Mouse (Mus musculus) layer of hippocampus, adult 2 months (tissue): ENCODE measurements around the gene Zc3h12c. TPM values are rescaled to one million over a fixed set of nuclear protein-coding genes. Genes with fewer than 3 reads are reported as not detected.

Source experiments
- DNase-seq, 2 experiments: peaks; one replicate each; pipeline ENCODE4 v3.0.0; 2022; ENCODE audit warnings: low spot score in 2 of 2
- H3K27ac ChIP-seq: fragments of 200-600 bp; 2 replicates; pipeline ENCODE4 v1.8.1; 2022
- H3K4me3 ChIP-seq: fragments of 200-600 bp; 2 replicates; pipeline ENCODE4 v1.8.1; 2022; ENCODE audit warnings: mild to moderate bottlenecking
- CTCF ChIP-seq: fragments of 200-600 bp; conservative IDR thresholded peaks from 2 replicates; pipeline ENCODE4 v1.8.1; 2022; ENCODE audit warnings: antibody characterized with exemption, mild to moderate bottlenecking, moderate library complexity
- total RNA-seq, 2 experiments: library from RNA; stranded (reverse); gene quantifications; 2 replicates each; pipeline ENCODE4 v1.2.3; 2021

The Zc3h12c gene
- total RNA-seq, 2 experiments from 2014 or later = 11.5 to 11.8 TPM

GRCm38 (mm10) chr9:52155417-52155816 is 13.0 kb downstream of the Zc3h12c start:
- DNase-seq = no peak
- Histone ChIP-seq H3K4me3 (no peak overlapping the region), H3K27ac (no peak overlapping the region)
- TF ChIP-seq CTCF = no peak

- no peak overlapping the region for H3K27ac ChIP-seq
- H3K4me3 ChIP-seq = no peak overlapping the region
- no peak for DNase-seq
- no peak for TF ChIP-seq CTCF
These were observed 14.1 kb downstream of the Zc3h12c start for GRCm38 (mm10) chr9:52154253-52154652.

GRCm38 (mm10) chr9:52152076-52152826 is 16.1 kb downstream of the Zc3h12c start:
- TF ChIP-seq CTCF = no peak
- Histone ChIP-seq H3K4me3 (no peak overlapping the region), H3K27ac (no peak overlapping the region)
- no peak for DNase-seq

GRCm38 (mm10) chr9:52149768-52150167 is 18.6 kb downstream of the Zc3h12c start:
- Histone ChIP-seq H3K4me3 (no peak overlapping the region), H3K27ac (peak overlapping the region; percentile 66)
- no peak for TF ChIP-seq CTCF
- no peak for DNase-seq

GRCm38 (mm10) chr9:52149286-52149685 is 19.1 kb downstream of the Zc3h12c start:
- peak overlapping the region; percentile 66 for H3K27ac ChIP-seq
- TF ChIP-seq CTCF = no peak
- DNase-seq = no peak
- H3K4me3 ChIP-seq = no peak overlapping the region; the same call in 1 of the 2 replicates

- TF ChIP-seq CTCF = no peak
- DNase-seq = no peak
- Histone ChIP-seq H3K4me3 (no peak overlapping the region; the same call in 1 of the 2 replicates), H3K27ac (peak overlapping the region; percentile 66)
These were observed 19.5 kb downstream of the Zc3h12c start for GRCm38 (mm10) chr9:52148831-52149230.

- DNase-seq = no peak
- peak overlapping the region; percentile 66; the same call in 1 of the 2 replicates for H3K27ac ChIP-seq
- H3K4me3 ChIP-seq = no peak overlapping the region
- no peak for TF ChIP-seq CTCF
These were observed 20.1 kb downstream of the Zc3h12c start for GRCm38 (mm10) chr9:52148311-52148710.

- Histone ChIP-seq H3K4me3 (no peak overlapping the region), H3K27ac (peak overlapping the region; percentile 80)
- no peak for TF ChIP-seq CTCF
- peak; percentile 32 to 35 for DNase-seq
These were observed 22.1 kb downstream of the Zc3h12c start for GRCm38 (mm10) chr9:52146241-52146640.

- no peak for TF ChIP-seq CTCF
- no peak for DNase-seq
These were observed 35.6 kb downstream of the Zc3h12c start for GRCm38 (mm10) chr9:52132771-52133170.

GRCm38 (mm10) chr9:52130348-52130747 is 38.0 kb downstream of the Zc3h12c start:
- H3K4me3 ChIP-seq = no peak overlapping the region
- peak; percentile 79 for TF ChIP-seq CTCF
- peak in 1 of 2 experiments; percentile 19 for DNase-seq
- H3K27ac ChIP-seq = no peak overlapping the region

More at GRCm38 (mm10) chr9:52132771-52133170, 35.6 kb downstream of the Zc3h12c start:
- no peak overlapping the region for H3K27ac ChIP-seq
- no peak overlapping the region for H3K4me3 ChIP-seq

GRCm38 (mm10) chr9:52125225-52125624 is 43.1 kb downstream of the Zc3h12c start:
- no peak for TF ChIP-seq CTCF
- Histone ChIP-seq H3K4me3 (no peak overlapping the region), H3K27ac (no peak overlapping the region)
- DNase-seq = no peak

- no peak for TF ChIP-seq CTCF
- no peak overlapping the region for H3K27ac ChIP-seq
- no peak for DNase-seq
- no peak overlapping the region for H3K4me3 ChIP-seq
These were observed 49.2 kb downstream of the Zc3h12c start for GRCm38 (mm10) chr9:52119212-52119611.

GRCm38 (mm10) chr9:52113091-52113490 is 55.3 kb downstream of the Zc3h12c start:
- no peak for DNase-seq
- TF ChIP-seq CTCF = no peak

GRCm38 (mm10) chr9:52110738-52111137 is 57.6 kb downstream of the Zc3h12c start:
- H3K27ac ChIP-seq = no peak overlapping the region
- DNase-seq = no peak
- no peak for TF ChIP-seq CTCF
- no peak overlapping the region for H3K4me3 ChIP-seq

More at GRCm38 (mm10) chr9:52113091-52113490, 55.3 kb downstream of the Zc3h12c start:
- Histone ChIP-seq H3K4me3 (no peak overlapping the region), H3K27ac (no peak overlapping the region)
